Mouse (Mus musculus): ENCODE measurements at regions not wholly inside any gene's neighbourhood (a gene's known extent, or its start where the extent isn't known, plus 50 kb on each side); places are given as distances from the start of the nearest gene placed in this dataset.
A peak's percentile ranks its signal among the peaks of the same experiment; 100 is the strongest.
"Not testable (repeated sequence)": the region's sequence is repeated elsewhere in the genome, so short reads cannot be mapped to it uniquely, and the experiment has no call there.

DNA sequence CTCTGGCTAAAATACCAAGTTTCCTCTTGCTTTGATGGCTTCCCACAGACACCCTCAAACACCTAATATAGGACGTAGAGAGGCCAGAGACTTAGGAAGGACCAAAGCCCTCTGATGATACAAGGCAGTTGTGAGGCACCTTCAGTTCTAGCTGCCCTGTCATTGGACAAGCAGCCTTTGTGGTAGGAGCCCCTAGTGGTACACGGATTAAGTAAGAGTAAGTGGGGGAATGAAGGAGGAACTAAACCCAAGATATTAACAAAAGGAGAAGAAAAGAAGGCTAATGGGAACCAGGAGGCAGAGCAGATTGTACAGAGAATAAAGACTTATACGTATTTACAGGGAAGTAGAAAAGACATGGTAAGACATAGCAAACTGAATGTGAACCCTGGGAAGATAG, 352.3 kb upstream of the Tmco5 start:
- not testable (repeated sequence) for H3K4me3 ChIP-seq; H3K9me3 ChIP-seq; H3K4me1 ChIP-seq; DNase-seq (ENCODE audit: low spot score); H3K27ac ChIP-seq; H3K27me3 ChIP-seq (ENCODE audit: insufficient read depth, poor library complexity, severe bottlenecking); H3K36me3 ChIP-seq
- 69% methylated on average over 2 of the region's 3 CpGs for WGBS

DNA sequence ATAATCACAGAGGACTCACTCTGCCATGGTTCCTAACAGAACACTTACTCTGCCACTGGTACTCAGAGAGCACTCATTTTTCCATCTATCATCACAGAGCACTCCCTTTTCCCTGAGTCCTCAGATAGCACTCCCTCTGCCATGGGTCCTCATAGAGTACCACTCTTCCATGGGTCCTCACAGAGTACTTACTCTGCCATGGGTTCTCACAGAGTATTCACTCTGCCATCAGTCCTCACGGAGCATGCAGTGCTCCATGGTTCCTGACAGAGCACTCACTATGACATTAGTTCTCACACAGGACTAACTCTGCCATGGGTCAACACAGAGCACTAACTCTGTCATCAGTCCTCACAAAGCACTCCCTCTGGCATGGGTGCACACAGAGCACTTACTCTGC, 342.0 kb upstream of the Tmco5 start:
- H3K9me3 ChIP-seq, result peaks cover 44% of the 10 kb centered on the region
- H3K4me3 ChIP-seq, result no peak overlapping the region
- DNase-seq (ENCODE audit: low spot score), result peak; percentile 42
- H3K27ac ChIP-seq, result no peak overlapping the region
- no peaks in the 10 kb centered on the region for H3K36me3 ChIP-seq
- no peaks in the 10 kb centered on the region for H3K4me1 ChIP-seq
- H3K27me3 ChIP-seq (ENCODE audit: insufficient read depth, poor library complexity, severe bottlenecking), result no peaks in the 10 kb centered on the region
- WGBS, result 83% methylated on average over 1 of the region's 1 CpGs

DNA sequence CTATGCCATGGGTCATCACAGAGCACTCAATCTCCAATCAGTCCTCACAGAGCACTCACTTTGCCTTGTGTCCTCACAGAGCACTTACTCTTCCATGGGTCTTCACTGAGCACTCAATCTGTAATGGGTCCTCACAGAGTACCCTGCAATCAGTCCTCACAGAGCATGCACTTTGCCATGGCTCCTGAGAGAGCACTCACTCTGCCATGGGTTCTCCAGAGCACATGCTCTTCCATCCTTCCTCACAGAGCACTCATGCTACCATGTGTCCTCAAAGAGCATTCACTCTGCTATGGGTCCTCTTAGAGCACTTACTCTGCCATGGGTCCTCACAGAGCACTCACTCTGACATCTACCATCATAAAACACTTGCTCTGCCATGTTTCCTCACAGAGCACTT, 319.1 kb upstream of the Tmco5 start:
- DNase-seq (ENCODE audit: low spot score), result peak; percentile 70
- Histone ChIP-seq H3K36me3 (no peaks in the 10 kb centered on the region), H3K4me3 (no peak overlapping the region), H3K4me1 (no peaks in the 10 kb centered on the region), H3K9me3 (peaks cover 36% of the 10 kb centered on the region), H3K27ac (no peak overlapping the region), H3K27me3 (ENCODE audit: insufficient read depth, poor library complexity, severe bottlenecking) (no peaks in the 10 kb centered on the region)

DNA sequence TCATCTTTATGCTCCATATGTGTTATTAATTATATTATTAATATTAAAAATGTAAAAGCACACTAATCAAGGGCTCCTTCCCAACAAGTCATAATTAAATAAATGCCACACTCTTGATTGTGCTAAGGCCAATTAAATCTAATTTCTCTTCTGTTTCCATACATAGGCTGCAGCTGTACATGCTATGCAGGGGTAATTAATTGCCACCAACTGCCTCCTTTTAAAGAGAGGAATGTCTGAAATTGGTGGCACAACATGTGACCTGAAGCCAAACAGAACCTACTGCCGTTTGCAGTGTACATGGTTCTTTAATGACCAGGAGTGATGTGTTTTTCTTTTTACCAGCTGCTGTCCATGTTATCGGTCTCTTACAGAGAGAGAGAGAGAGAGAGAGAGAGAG, 294.5 kb upstream of the Tmco5 start:
- H3K27me3 ChIP-seq (ENCODE audit: insufficient read depth, poor library complexity, severe bottlenecking), result no peaks in the 10 kb centered on the region
- H3K36me3 ChIP-seq, result no peaks in the 10 kb centered on the region
- H3K4me1 ChIP-seq, result no peaks in the 10 kb centered on the region
- no peak overlapping the region for H3K4me3 ChIP-seq
- WGBS, result 57% methylated on average over 2 of the region's 2 CpGs
- no peak for DNase-seq (ENCODE audit: low spot score)
- H3K27ac ChIP-seq, result no peak overlapping the region
- H3K9me3 ChIP-seq, result no peaks in the 10 kb centered on the region

DNA sequence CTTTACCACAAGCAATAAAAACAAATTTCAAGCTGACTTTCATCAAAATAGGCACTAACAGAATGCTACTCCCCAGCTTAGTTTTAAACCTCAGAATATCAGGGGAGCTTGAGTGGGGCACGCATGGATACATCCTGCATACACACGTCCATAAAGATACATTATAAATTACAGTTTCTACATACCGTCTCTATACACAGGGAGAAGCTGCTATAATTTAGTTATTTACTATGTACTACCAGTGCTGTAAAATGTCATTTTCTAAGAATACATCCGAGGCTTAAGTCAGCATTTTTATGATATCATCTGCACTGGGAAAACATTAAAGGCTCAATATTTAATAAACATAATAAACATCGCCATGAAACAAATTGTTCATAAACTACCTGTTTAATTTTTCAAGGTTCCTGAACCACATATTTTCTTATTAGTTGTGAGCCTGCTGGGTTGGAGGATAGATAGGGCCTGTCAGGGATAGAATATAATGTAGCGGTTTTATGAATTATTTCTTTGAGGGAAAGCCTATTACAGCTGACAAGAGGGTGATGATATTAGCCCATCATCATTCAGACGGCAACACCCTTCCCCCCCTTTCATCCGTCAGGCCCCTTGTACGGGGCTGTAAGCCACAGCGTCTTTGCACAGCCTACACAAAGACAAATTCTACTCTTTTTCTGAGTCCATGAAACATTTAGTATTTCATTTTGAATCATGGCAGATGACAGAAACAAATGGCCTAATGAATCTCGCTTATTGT, 292.1 kb upstream of the Tmco5 start:
- Histone ChIP-seq H3K4me3 (no peak overlapping the region), H3K27ac (no peak overlapping the region), H3K9me3 (no peaks in the 10 kb centered on the region), H3K36me3 (no peaks in the 10 kb centered on the region), H3K27me3 (ENCODE audit: insufficient read depth, poor library complexity, severe bottlenecking) (no peaks in the 10 kb centered on the region), H3K4me1 (no peaks in the 10 kb centered on the region)
- WGBS, result 82% methylated on average over 11 of the region's 11 CpGs
- DNase-seq (ENCODE audit: low spot score), result no peak

DNA sequence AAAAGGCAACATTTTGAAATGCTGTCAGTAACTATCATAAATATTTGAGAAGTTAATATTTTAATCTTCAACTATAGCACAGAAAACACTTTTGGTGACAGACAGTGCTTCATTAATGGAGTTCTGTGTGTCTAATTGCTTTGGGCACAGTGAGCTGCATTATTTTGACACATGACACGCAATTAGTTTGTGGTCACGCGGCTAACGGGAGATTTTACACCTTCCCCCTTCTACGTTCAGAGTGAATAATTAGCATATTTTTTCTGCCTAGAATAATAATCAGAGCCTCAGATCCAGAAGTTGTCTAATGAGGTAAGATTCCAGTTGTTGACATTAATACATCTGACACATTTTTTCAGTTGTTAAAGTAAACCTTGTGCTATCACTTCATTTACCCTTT, 272.6 kb upstream of the Tmco5 start:
- Histone ChIP-seq H3K36me3 (no peaks in the 10 kb centered on the region), H3K9me3 (no peaks in the 10 kb centered on the region), H3K27ac (no peak overlapping the region), H3K4me1 (no peaks in the 10 kb centered on the region), H3K4me3 (no peak overlapping the region), H3K27me3 (ENCODE audit: insufficient read depth, poor library complexity, severe bottlenecking) (no peaks in the 10 kb centered on the region)
- DNase-seq (ENCODE audit: low spot score), result no peak
- WGBS, result 89% methylated on average over 5 of the region's 5 CpGs

DNA sequence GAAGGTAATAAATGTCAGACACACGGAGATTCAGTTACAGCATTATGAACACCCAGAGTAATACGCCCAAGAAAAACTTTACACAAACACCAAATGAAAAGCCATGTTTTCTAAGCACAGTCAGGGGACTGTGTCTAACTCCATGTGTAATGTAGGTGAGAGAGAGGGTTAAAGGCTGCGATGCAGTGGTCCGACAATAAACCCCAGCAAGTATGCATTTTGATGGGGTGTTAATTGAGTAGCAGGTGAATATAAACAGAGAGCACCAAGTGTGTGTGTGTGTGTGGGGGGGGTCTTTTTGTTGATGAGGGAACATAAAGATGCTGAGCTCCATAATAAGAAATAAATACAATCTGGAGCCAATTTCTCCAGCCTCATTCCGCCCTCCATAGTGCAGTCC, 238.6 kb upstream of the Tmco5 start:
- DNase-seq (ENCODE audit: low spot score), result no peak
- Histone ChIP-seq H3K36me3 (no peaks in the 10 kb centered on the region), H3K27me3 (ENCODE audit: insufficient read depth, poor library complexity, severe bottlenecking) (no peaks in the 10 kb centered on the region), H3K4me1 (no peaks in the 10 kb centered on the region), H3K27ac (no peak overlapping the region), H3K4me3 (no peak overlapping the region), H3K9me3 (no peaks in the 10 kb centered on the region)
- WGBS, result 82% methylated on average over 5 of the region's 5 CpGs

DNA sequence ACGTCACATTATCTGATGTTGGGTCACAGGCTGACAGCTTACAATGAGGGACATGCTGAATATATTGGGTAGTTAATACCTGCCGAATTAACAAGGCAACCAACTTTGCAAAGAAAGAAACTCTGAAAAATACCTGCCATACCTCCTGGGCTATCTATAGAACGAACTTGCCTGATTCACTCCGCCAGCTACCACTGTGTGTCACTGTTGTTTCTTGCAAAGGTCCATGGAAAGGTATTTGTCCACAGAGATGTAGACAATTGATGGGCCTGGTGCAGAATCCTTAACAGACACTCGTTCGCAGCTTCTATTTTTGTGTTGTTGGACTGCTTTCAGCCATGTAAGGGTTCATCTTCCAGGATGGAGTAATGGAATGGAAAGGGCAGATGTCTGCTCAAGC, 226.4 kb upstream of the Tmco5 start:
- Histone ChIP-seq H3K4me1 (no peaks in the 10 kb centered on the region), H3K27ac (no peak overlapping the region), H3K36me3 (no peaks in the 10 kb centered on the region), H3K27me3 (ENCODE audit: insufficient read depth, poor library complexity, severe bottlenecking) (no peaks in the 10 kb centered on the region), H3K9me3 (no peaks in the 10 kb centered on the region), H3K4me3 (no peak overlapping the region)
- DNase-seq (ENCODE audit: low spot score), result no peak
- WGBS, result 80% methylated on average over 6 of the region's 6 CpGs

DNA sequence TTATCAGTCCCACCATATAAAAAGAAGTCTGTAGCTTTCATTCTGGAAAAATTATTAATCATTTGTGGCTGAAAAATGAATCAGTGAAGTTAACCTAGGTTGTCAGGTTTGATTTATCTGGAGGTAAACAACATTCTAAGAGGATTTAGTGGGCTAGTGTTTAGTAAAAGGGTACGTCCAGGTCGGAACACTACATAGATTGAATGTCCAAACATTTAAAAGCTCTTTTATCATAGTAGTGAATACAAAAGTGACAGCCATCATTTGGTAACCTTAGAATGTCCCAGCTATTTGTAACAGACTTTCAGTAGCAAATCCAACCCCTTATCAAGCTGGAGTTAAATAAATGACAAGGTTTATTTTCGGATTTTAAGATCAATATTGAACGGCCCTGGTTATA, 192.7 kb upstream of the Tmco5 start:
- Histone ChIP-seq H3K27me3 (ENCODE audit: insufficient read depth, poor library complexity, severe bottlenecking) (no peaks in the 10 kb centered on the region), H3K9me3 (no peaks in the 10 kb centered on the region), H3K27ac (no peak overlapping the region), H3K36me3 (no peaks in the 10 kb centered on the region), H3K4me3 (no peak overlapping the region), H3K4me1 (no peaks in the 10 kb centered on the region)
- 79% methylated on average over 4 of the region's 4 CpGs for WGBS
- DNase-seq (ENCODE audit: low spot score), result no peak

DNA sequence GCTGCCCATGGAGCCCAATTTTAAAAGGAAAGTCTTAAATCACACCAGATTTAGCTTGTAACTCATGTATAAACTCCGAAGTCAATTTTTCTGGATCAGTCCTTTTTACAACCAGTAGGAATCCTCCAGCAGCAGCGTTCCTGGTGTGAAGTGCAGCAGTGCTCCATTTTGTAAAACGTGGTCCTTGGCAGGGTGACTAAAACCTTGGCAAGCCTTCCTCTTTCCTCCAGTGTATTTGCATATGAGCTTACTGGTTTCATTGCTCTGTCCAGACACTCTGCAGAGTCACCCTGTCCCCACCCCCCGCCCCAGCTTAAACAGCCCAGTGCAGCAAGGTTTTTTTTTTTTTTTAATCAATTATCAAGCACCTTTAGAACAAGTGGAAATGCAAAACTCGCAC, 180.9 kb upstream of the Tmco5 start:
- WGBS, result 67% methylated on average over 5 of the region's 5 CpGs
- Histone ChIP-seq H3K9me3 (no peaks in the 10 kb centered on the region), H3K4me1 (no peaks in the 10 kb centered on the region), H3K4me3 (no peak overlapping the region), H3K36me3 (no peaks in the 10 kb centered on the region), H3K27ac (no peak overlapping the region), H3K27me3 (ENCODE audit: insufficient read depth, poor library complexity, severe bottlenecking) (no peaks in the 10 kb centered on the region)
- no peak for DNase-seq (ENCODE audit: low spot score)

DNA sequence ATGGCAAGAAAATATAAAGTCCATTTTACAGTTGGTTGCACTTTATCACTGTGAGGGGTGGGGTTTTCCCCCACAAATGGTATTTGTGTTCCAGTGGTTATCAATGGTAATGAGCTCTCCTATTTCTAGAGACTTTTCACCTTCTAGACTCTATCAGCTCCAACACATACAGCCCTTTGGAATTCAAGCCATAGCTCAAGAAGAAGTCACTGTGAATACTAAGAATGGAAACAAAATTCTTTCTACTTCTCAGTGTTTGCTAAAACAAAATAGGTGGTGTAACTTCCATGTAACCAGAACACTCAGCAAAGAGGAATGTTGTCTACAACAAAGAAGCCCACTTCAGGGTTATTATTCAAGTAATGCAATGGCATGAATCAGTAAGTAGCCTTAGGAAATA, 173.8 kb upstream of the Tmco5 start:
- H3K9me3 ChIP-seq, result no peaks in the 10 kb centered on the region
- no peaks in the 10 kb centered on the region for H3K36me3 ChIP-seq
- H3K27me3 ChIP-seq (ENCODE audit: insufficient read depth, poor library complexity, severe bottlenecking), result no peaks in the 10 kb centered on the region
- H3K4me3 ChIP-seq, result no peak overlapping the region
- DNase-seq (ENCODE audit: low spot score), result no peak
- no peaks in the 10 kb centered on the region for H3K4me1 ChIP-seq
- H3K27ac ChIP-seq, result no peak overlapping the region

DNA sequence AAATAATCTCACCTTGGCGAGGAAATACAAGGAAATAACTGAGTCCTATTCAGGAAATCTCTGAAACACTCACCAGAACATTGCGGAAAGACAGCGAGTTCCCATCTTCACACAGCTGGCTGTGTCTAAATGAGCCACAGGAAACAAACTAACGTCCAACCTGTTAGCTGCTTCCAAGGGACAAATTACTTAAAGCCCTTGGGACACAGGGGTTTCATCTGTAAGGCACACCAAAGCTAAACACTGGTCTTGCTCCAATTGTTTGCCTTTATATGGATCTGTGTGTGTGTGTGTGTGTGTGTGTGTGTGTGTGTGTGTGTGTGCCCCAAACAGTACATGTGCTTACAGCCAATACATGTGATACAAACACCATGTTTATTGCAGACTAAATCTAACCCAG, 168.9 kb upstream of the Tmco5 start:
- no peak overlapping the region for H3K27ac ChIP-seq
- no peak overlapping the region for H3K4me3 ChIP-seq
- 67% methylated on average over 4 of the region's 4 CpGs for WGBS
- no peaks in the 10 kb centered on the region for H3K4me1 ChIP-seq
- no peaks in the 10 kb centered on the region for H3K27me3 ChIP-seq (ENCODE audit: insufficient read depth, poor library complexity, severe bottlenecking)
- no peak for DNase-seq (ENCODE audit: low spot score)
- H3K36me3 ChIP-seq, result no peaks in the 10 kb centered on the region
- no peaks in the 10 kb centered on the region for H3K9me3 ChIP-seq

DNA sequence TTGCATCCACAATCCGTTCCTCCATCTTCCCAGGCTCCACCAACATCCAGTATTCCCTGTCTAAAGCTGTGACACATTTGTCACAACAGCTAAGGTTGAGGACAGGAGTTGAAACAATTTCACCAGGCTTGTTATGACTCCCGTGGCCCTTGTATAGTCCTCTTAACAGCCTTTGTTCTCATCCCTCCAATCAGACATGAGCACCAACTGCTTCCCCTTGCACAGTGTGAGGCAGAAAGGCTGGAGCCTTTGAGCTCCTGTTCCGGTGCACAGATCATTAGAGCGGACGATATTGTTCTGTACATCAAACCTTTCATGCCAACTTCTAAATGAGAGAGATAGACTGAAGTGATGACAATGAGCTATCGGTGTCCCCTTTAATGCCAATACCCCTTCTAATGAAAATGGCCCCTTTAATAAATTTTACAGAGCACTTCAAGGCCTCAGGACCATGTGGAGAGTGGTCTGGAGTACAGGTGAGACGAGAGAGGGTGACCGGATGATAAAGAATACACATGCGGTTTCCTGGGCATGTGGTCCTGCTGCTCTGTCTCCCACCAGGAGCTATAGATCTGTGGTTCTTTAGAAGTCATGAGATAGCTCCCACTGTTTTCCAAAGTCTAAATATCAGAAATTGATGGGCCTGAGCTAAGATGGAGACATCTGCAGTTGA, 161.8 kb upstream of the Tmco5 start:
- H3K4me1 ChIP-seq, result no peaks in the 10 kb centered on the region

DNA sequence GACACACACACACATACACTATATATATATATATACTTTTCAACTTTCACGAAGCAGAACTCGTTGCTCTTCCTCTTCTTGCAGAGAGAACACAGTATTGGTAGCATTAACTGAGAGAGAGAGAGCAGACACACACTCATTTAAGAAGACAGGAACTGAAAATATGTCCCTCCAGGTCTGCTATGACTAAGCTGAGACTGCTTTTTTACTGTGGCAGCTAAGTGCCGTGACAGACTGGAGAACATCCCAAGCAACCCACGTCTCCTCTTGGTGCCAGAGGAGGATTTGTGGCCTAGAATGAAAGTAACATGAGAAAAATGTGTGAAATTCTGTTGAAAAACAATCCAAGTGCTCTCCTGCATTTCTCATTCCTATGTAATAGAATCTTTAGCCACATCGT, 159.9 kb upstream of the Tmco5 start:
- WGBS, result 88% methylated on average over 5 of the region's 5 CpGs
- Histone ChIP-seq H3K27ac (no peak overlapping the region), H3K9me3 (no peaks in the 10 kb centered on the region), H3K4me1 (no peaks in the 10 kb centered on the region), H3K4me3 (no peak overlapping the region), H3K36me3 (no peaks in the 10 kb centered on the region), H3K27me3 (ENCODE audit: insufficient read depth, poor library complexity, severe bottlenecking) (no peaks in the 10 kb centered on the region)
- no peak for DNase-seq (ENCODE audit: low spot score)

More for the DNA sequence above, 161.8 kb upstream of the Tmco5 start:
- H3K9me3 ChIP-seq, result no peaks in the 10 kb centered on the region
- H3K36me3 ChIP-seq, result no peaks in the 10 kb centered on the region
- H3K4me3 ChIP-seq, result no peak overlapping the region
- DNase-seq (ENCODE audit: low spot score), result no peak
- H3K27me3 ChIP-seq (ENCODE audit: insufficient read depth, poor library complexity, severe bottlenecking), result no peaks in the 10 kb centered on the region
- no peak overlapping the region for H3K27ac ChIP-seq
- 83% methylated on average over 9 of the region's 9 CpGs for WGBS
